Mouse (Mus musculus): ENCODE measurements at regions not wholly inside any gene's neighbourhood (a gene's known extent, or its start where the extent isn't known, plus 50 kb on each side); places are given as distances from the start of the nearest gene placed in this dataset.

DNA sequence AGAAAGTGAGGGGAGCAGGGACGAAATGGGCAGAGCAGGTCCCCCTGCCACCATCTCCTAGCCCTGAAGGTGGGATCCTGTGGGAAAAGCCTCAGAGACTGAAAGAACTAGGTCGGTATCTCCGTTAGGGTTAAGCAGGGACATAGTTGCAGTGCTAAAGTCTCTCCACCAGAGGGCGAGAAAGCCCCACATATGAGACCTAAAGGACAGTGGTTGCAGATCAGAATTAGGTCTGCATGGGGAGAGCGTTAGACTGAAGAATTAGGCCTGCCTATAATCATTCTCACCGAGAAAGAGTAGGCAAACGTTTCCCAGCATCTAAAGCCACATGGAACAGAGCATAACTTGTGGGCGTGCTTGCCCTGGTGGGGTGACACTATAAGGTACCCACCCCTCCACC, 97.0 kb upstream of the Podxl start:
- ATAC-seq (ENCODE audit: low FRiP score), result peak; percentile 50; the same call in 1 of the 2 replicates
- 13% methylated on average over 8 of the region's 8 CpGs for WGBS

DNA sequence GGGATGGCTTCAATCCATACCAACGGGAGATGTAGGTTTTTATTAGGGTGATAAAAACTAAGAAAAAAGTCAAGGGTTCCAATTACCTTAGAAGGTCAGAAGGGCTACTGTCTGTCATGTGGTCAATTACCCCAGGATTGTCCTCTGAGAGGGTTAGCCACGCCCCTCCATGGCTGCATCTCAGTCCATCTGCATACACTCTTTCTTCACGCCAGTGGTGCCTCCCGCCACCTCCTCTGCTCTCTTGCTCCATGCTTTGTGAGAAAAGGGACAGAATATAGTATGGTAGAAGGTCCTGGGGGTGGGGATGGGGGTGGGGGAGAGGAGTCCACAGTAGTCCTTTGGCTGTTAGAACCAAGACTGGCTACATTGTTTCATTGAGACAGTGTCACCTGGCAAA, 96.1 kb upstream of the Podxl start:
- 65% methylated on average over 4 of the region's 4 CpGs for WGBS
- no peak for ATAC-seq (ENCODE audit: low FRiP score)
- H3K9ac ChIP-seq (replicated peaks; ENCODE audit: low read length, poor library complexity, severe bottlenecking), result no peak overlapping the region
- no peak overlapping the region for H3K4me3 ChIP-seq (ENCODE audit: low read depth, low read length)
- DNase-seq (ENCODE audit: low spot score), result no peak
- no peaks in the 10 kb centered on the region for H3K4me1 ChIP-seq (ENCODE audit: insufficient read depth, low read length)
- TF ChIP-seq CTCF (IDR thresholded peaks at IDR 0.05), result no peak
- no peaks in the 10 kb centered on the region for H3K27me3 ChIP-seq (ENCODE audit: insufficient read depth, low read length)
- no peak overlapping the region for H3K4me2 ChIP-seq (ENCODE audit: low read depth, low read length, poor library complexity, severe bottlenecking)
- no peaks in the 10 kb centered on the region for H3K36me3 ChIP-seq (ENCODE audit: insufficient read depth, low read length)
- no peak overlapping the region for H3K27ac ChIP-seq (ENCODE audit: low read depth, low read length)
- no peaks in the 10 kb centered on the region for H3K9me3 ChIP-seq (ENCODE audit: low read length)

More for the DNA sequence above, 97.0 kb upstream of the Podxl start:
- no peaks in the 10 kb centered on the region for H3K27me3 ChIP-seq (ENCODE audit: insufficient read depth, low read length)
- no peak overlapping the region for H3K4me2 ChIP-seq (ENCODE audit: low read depth, low read length, poor library complexity, severe bottlenecking)
- no peaks in the 10 kb centered on the region for H3K9me3 ChIP-seq (ENCODE audit: low read length)
- TF ChIP-seq CTCF (IDR thresholded peaks at IDR 0.05), result peak; percentile 98
- DNase-seq (ENCODE audit: low spot score), result peak; percentile 86
- no peak overlapping the region for H3K27ac ChIP-seq (ENCODE audit: low read depth, low read length)
- H3K36me3 ChIP-seq (ENCODE audit: insufficient read depth, low read length), result no peaks in the 10 kb centered on the region
- no peaks in the 10 kb centered on the region for H3K4me1 ChIP-seq (ENCODE audit: insufficient read depth, low read length)
- no peak overlapping the region for H3K4me3 ChIP-seq (ENCODE audit: low read depth, low read length)
- no peak overlapping the region for H3K9ac ChIP-seq (replicated peaks; ENCODE audit: low read length, poor library complexity, severe bottlenecking)

- TF ChIP-seq CTCF (IDR thresholded peaks at IDR 0.05), result no peak
- Histone ChIP-seq H3K36me3 (ENCODE audit: insufficient read depth, low read length) (no peaks in the 10 kb centered on the region), H3K27ac (ENCODE audit: low read depth, low read length) (no peak overlapping the region), H3K4me3 (ENCODE audit: low read depth, low read length) (no peak overlapping the region), H3K9ac (replicated peaks; ENCODE audit: low read length, poor library complexity, severe bottlenecking) (no peak overlapping the region), H3K4me2 (ENCODE audit: low read depth, low read length, poor library complexity, severe bottlenecking) (no peak overlapping the region), H3K9me3 (ENCODE audit: low read length) (no peaks in the 10 kb centered on the region), H3K27me3 (ENCODE audit: insufficient read depth, low read length) (no peaks in the 10 kb centered on the region), H3K4me1 (ENCODE audit: insufficient read depth, low read length) (no peaks in the 10 kb centered on the region)
- DNase-seq (ENCODE audit: low spot score) (no peak), ATAC-seq (ENCODE audit: low FRiP score) (no peak)
- WGBS, result 83% methylated on average over 19 of the region's 19 CpGs
Measured at GRCm38 (mm10) chr6:31658447-31659199, 94.8 kb upstream of the Podxl start.

DNA sequence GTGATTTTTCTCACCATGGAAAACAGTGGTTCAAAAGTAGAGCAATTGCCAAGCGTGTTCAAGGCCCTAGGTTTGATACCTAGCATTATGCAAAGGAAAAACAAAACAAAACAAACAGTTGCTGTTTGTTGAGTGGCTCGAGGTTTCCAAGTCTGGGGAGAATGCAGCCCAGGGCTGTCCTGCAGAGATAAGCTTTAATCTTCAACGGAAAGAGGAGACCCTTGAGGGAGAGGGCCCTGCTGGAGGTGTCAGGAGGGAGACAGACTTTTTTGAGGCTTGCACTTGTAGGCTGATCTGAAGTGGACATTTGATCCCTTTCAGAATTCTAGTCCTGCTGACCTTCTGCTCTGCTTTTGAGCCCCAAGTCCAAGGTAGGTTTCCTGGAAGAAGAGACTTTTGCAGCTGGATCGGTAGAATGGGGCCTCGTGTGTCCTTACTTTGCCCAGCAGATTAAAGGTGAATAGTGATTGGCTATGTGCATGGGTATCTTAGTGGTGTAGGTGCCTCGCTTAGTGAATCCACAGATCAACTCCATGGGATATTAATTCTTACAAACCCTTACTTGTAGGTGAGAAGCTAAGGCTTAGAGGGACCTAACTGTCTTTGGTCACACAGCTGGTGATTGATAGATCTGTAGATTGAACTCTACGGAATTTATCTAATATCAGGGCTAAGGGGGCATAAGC, 87.2 kb upstream of the Podxl start:
- no peak overlapping the region for H3K4me2 ChIP-seq (ENCODE audit: low read depth, low read length, poor library complexity, severe bottlenecking)
- no peaks in the 10 kb centered on the region for H3K9me3 ChIP-seq (ENCODE audit: low read length)
- DNase-seq (ENCODE audit: low spot score) (no peak), ATAC-seq (ENCODE audit: low FRiP score) (no peak)
- no peak overlapping the region for H3K4me3 ChIP-seq (ENCODE audit: low read depth, low read length)
- H3K27ac ChIP-seq (ENCODE audit: low read depth, low read length), result no peak overlapping the region
- no peaks in the 10 kb centered on the region for H3K4me1 ChIP-seq (ENCODE audit: insufficient read depth, low read length)
- H3K27me3 ChIP-seq (ENCODE audit: insufficient read depth, low read length), result no peaks in the 10 kb centered on the region
- WGBS, result 65% methylated on average over 7 of the region's 7 CpGs
- no peak overlapping the region for H3K9ac ChIP-seq (replicated peaks; ENCODE audit: low read length, poor library complexity, severe bottlenecking)
- no peaks in the 10 kb centered on the region for H3K36me3 ChIP-seq (ENCODE audit: insufficient read depth, low read length)
- TF ChIP-seq CTCF (IDR thresholded peaks at IDR 0.05), result no peak

DNA sequence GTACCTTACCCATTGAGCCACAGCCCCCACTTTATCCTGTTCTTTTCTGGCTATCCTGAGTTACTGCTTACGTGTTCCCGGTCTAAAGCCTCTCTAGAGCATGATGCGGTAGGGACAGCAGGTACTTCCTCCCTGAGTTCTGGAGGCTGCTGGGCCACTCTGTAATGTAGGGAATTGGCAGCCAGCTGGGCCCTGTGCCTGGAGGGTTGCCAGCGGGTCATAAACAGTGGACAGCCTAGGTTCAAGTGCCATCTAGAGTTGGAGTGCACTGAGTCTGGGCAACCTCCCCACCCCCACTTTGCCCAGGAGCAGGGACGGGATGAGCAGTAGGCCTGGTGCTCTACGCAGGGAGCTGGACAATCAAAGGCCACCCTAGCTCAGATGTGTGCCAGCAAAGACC, 81.5 kb upstream of the Podxl start:
- Histone ChIP-seq H3K9ac (replicated peaks; ENCODE audit: low read length, poor library complexity, severe bottlenecking) (no peak overlapping the region), H3K27ac (ENCODE audit: low read depth, low read length) (no peak overlapping the region), H3K36me3 (ENCODE audit: insufficient read depth, low read length) (no peaks in the 10 kb centered on the region), H3K9me3 (ENCODE audit: low read length) (no peaks in the 10 kb centered on the region), H3K4me1 (ENCODE audit: insufficient read depth, low read length) (no peaks in the 10 kb centered on the region), H3K4me2 (ENCODE audit: low read depth, low read length, poor library complexity, severe bottlenecking) (no peak overlapping the region), H3K27me3 (ENCODE audit: insufficient read depth, low read length) (no peaks in the 10 kb centered on the region), H3K4me3 (ENCODE audit: low read depth, low read length) (no peak overlapping the region)
- ATAC-seq (ENCODE audit: low FRiP score) (no peak), DNase-seq (ENCODE audit: low spot score) (no peak)
- no peak for TF ChIP-seq CTCF (IDR thresholded peaks at IDR 0.05)
- 92% methylated on average over 6 of the region's 6 CpGs for WGBS

DNA sequence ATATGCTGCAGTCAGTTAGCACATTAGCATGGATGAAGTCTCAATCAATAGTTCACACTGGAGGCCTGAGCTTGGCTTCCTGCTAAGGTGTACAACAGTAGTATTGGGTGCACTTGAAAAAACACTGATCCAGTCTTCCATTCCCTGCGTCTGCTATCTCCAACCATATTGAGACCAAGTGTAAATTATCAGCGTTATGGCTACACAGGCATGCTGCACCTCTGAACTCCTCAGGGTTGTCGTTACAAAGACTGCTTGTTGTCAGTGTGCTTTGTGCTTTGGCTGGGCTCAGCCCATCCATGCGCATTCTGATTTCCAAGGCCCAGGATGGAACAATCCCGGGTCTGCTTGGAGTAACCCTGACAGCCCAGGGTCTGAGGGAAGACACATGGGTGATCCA, 80.7 kb upstream of the Podxl start:
- Histone ChIP-seq H3K4me1 (ENCODE audit: insufficient read depth, low read length) (no peaks in the 10 kb centered on the region), H3K36me3 (ENCODE audit: insufficient read depth, low read length) (no peaks in the 10 kb centered on the region), H3K9ac (replicated peaks; ENCODE audit: low read length, poor library complexity, severe bottlenecking) (no peak overlapping the region), H3K27me3 (ENCODE audit: insufficient read depth, low read length) (no peaks in the 10 kb centered on the region), H3K27ac (ENCODE audit: low read depth, low read length) (no peak overlapping the region), H3K4me3 (ENCODE audit: low read depth, low read length) (no peak overlapping the region), H3K4me2 (ENCODE audit: low read depth, low read length, poor library complexity, severe bottlenecking) (no peak overlapping the region), H3K9me3 (ENCODE audit: low read length) (no peaks in the 10 kb centered on the region)
- ATAC-seq (ENCODE audit: low FRiP score) (no peak), DNase-seq (ENCODE audit: low spot score) (no peak)
- 67% methylated on average over 5 of the region's 5 CpGs for WGBS
- no peak for TF ChIP-seq CTCF (IDR thresholded peaks at IDR 0.05)

Measured in midbrain, postnatal 0 days (tissue).